ENCODE assay signal across 19 mouse cellular contexts in genomic region chr19:41686194-41686593, GRCm38 (mm10). TPM values are rescaled to one million over a fixed set of nuclear protein-coding genes. Genes with fewer than 3 reads are reported as not detected.
DNase-seq lines count a peak whose midpoint lies in the region; ATAC-seq and TF ChIP-seq lines count a peak whose summit lies in the region.
"Had no signal": no experiment of that assay in that cellular context is flagged by ENCODE, and none has a peak within 500 bp of the region (broad histone marks: within the 10 kb centered on the region; RNA-seq: fewer than 3 reads in every experiment).

No protein-coding gene starts in this region.

- WGBS in forebrain, postnatal 0 days = 89% methylated on average over 2 of the region's 2 CpGs
- WGBS in forebrain, embryonic 11.5 days = 89% methylated on average over 2 of the region's 2 CpGs
- 79% methylated on average over 2 of the region's 2 CpGs for WGBS in liver, postnatal 0 days (ENCODE audit: insufficient replicate concordance)

- TF ChIP-seq POLR2A in cortical plate, adult 2 months (IDR thresholded peaks at IDR 0.05; ENCODE audit: extremely low read depth, insufficient read depth, low read length) = no peak

- no peak overlapping the region for H3K4me3 ChIP-seq in forebrain, postnatal 0 days (ENCODE audit: low read depth, low read length)
- no peak overlapping the region for H3K4me3 ChIP-seq in forebrain, embryonic 11.5 days (ENCODE audit: low read depth, low read length)
- no peak overlapping the region for H3K4me3 ChIP-seq in liver, postnatal 0 days (ENCODE audit: low read depth, low read length)
- H3K4me3 ChIP-seq in cortical plate, adult 2 months (ENCODE audit: insufficient read depth, low read length) = no peak overlapping the region
- H3K4me3 ChIP-seq: forebrain, embryonic 13.5 days; heart, embryonic 10.5 days; kidney, embryonic 15.5 days; lung, embryonic 15.5 days; neural tube, embryonic 13.5 days had no signal

- H3K36me3 ChIP-seq in forebrain, postnatal 0 days (ENCODE audit: insufficient read depth) = no peaks in the 10 kb centered on the region
- H3K36me3 ChIP-seq in forebrain, embryonic 11.5 days (ENCODE audit: control insufficient read depth, insufficient read depth, low read length) = no peaks in the 10 kb centered on the region
- H3K36me3 ChIP-seq in liver, postnatal 0 days (replicated peaks; ENCODE audit: insufficient read depth, low read length) = no peaks in the 10 kb centered on the region
- H3K36me3 ChIP-seq: heart, embryonic 10.5 days; kidney, embryonic 15.5 days; lung, embryonic 15.5 days; neural tube, embryonic 13.5 days had no signal

- no peak overlapping the region for H3K9ac ChIP-seq in forebrain, postnatal 0 days
- no peak overlapping the region for H3K9ac ChIP-seq in forebrain, embryonic 11.5 days (ENCODE audit: low read length)
- no peak overlapping the region for H3K9ac ChIP-seq in liver, postnatal 0 days (replicated peaks)
- H3K9ac ChIP-seq: forebrain, embryonic 13.5 days; kidney, embryonic 15.5 days; lung, embryonic 15.5 days; neural tube, embryonic 13.5 days had no signal

- H3K27ac ChIP-seq in forebrain, postnatal 0 days (ENCODE audit: low read depth, low read length) = no peak overlapping the region
- no peak overlapping the region for H3K27ac ChIP-seq in forebrain, embryonic 11.5 days (ENCODE audit: low read depth, low read length)
- no peak overlapping the region for H3K27ac ChIP-seq in liver, postnatal 0 days (ENCODE audit: low read depth)
- H3K27ac ChIP-seq in cortical plate, adult 2 months (ENCODE audit: insufficient read depth, low read length) = no peak overlapping the region
- H3K27ac ChIP-seq: heart, embryonic 10.5 days; kidney, embryonic 15.5 days; lung, embryonic 15.5 days had no signal

- H3K4me2 ChIP-seq in forebrain, postnatal 0 days (ENCODE audit: low read depth) = no peak overlapping the region
- no peak overlapping the region for H3K4me2 ChIP-seq in forebrain, embryonic 11.5 days (ENCODE audit: low read depth, low read length, severe bottlenecking)
- no peak overlapping the region for H3K4me2 ChIP-seq in liver, postnatal 0 days (ENCODE audit: low read depth, low read length)
- H3K4me2 ChIP-seq: forebrain, embryonic 13.5 days; kidney, embryonic 15.5 days; lung, embryonic 15.5 days; neural tube, embryonic 13.5 days had no signal

- H3K27me3 ChIP-seq in forebrain, postnatal 0 days (ENCODE audit: insufficient read depth, low read length) = no peaks in the 10 kb centered on the region
- no peaks in the 10 kb centered on the region; the same call in 1 of the 2 replicates for H3K27me3 ChIP-seq in forebrain, embryonic 11.5 days (ENCODE audit: control insufficient read depth, insufficient read depth, low read length)
- no peaks in the 10 kb centered on the region for H3K27me3 ChIP-seq in liver, postnatal 0 days (ENCODE audit: insufficient read depth, low read length)
- H3K27me3 ChIP-seq: forebrain, embryonic 13.5 days; kidney, embryonic 15.5 days; lung, embryonic 15.5 days had no signal

- no peaks in the 10 kb centered on the region for H3K9me3 ChIP-seq in forebrain, postnatal 0 days (ENCODE audit: low read length)
- H3K9me3 ChIP-seq in forebrain, embryonic 11.5 days (ENCODE audit: control insufficient read depth, low read length) = no peaks in the 10 kb centered on the region
- H3K9me3 ChIP-seq in liver, postnatal 0 days (ENCODE audit: low read length) = no peaks in the 10 kb centered on the region
- H3K9me3 ChIP-seq: forebrain, embryonic 13.5 days; heart, embryonic 10.5 days; kidney, embryonic 15.5 days; lung, embryonic 15.5 days; neural tube, embryonic 13.5 days had no signal

- no peak for ATAC-seq in forebrain, postnatal 0 days
- ATAC-seq in forebrain, embryonic 11.5 days (replicated peaks; ENCODE audit: low FRiP score) = no peak
- ATAC-seq in liver, postnatal 0 days = no peak
- ATAC-seq in cerebellum, adult (ENCODE audit: insufficient number of reproducible peaks, low FRiP score, low TSS enrichment) = no peak
- ATAC-seq: hindbrain, embryonic 16.5 days; Patski had no signal

- no peak for TF ChIP-seq EP300 in liver, postnatal 0 days (IDR thresholded peaks at IDR 0.05; ENCODE audit: low read depth)

- no peak for DNase-seq in forebrain, postnatal 0 days
- no peak for DNase-seq in forebrain, embryonic 11.5 days (ENCODE audit: low spot score)
- no peak for DNase-seq in liver, postnatal 0 days
- no peak for DNase-seq in liver
- peak; percentile 68 for DNase-seq in ES-CJ7 (ENCODE audit: low read depth, low spot score)
- DNase-seq in retina, embryonic 14.5 days (ENCODE audit: low spot score) = no peak
- DNase-seq: cerebellum, adult 8-10 months; embryo, embryonic 11 days; right cerebral cortex, postnatal 4 days had no signal

- peaks cover 30% of the 10 kb centered on the region for H3K4me1 ChIP-seq in forebrain, postnatal 0 days (ENCODE audit: insufficient read depth)
- H3K4me1 ChIP-seq in forebrain, embryonic 11.5 days (replicated peaks; ENCODE audit: control insufficient read depth, insufficient read depth, low read length) = peaks cover 7% of the 10 kb centered on the region; the same call in 1 of the 2 replicates
- no peaks in the 10 kb centered on the region for H3K4me1 ChIP-seq in liver, postnatal 0 days (ENCODE audit: insufficient read depth)
- peaks cover 9% of the 10 kb centered on the region for H3K4me1 ChIP-seq in cortical plate, adult 2 months (ENCODE audit: control insufficient read depth, insufficient read depth, low read length)
- H3K4me1 ChIP-seq: lung, embryonic 15.5 days had no signal

- peak; percentile 36 for TF ChIP-seq CTCF in forebrain, postnatal 0 days (IDR thresholded peaks at IDR 0.05; ENCODE audit: low read depth)
- peak; percentile 51 for TF ChIP-seq CTCF in liver, postnatal 0 days (IDR thresholded peaks at IDR 0.05; ENCODE audit: low read depth)
- TF ChIP-seq CTCF in cortical plate, adult 2 months (IDR thresholded peaks at IDR 0.05; ENCODE audit: extremely low read depth, insufficient read depth, low read length) = 0 out of 2 replicates have a peak, but pooled peaks have one; percentile 7

RNA-seq across cellular contexts. Expression of gene Slit1, which starts 57.3 kb away (rescaled TPM):
- total RNA-seq in forebrain, postnatal 0 days (2014; rRNA removed) = 37.2 and 61.8 TPM in 2 replicates
- polyA plus RNA-seq in forebrain, postnatal 0 days (2015; fragmentation: Nextera tagmentation; extraction: Ambion mirVana) = 8.7 and 13.4 TPM in 2 replicates
- 4.6 and 5.6 TPM in 2 replicates for polyA plus RNA-seq in forebrain, embryonic 11.5 days (2014; fragmentation: Nextera tagmentation; extraction: Ambion mirVana)
- polyA plus RNA-seq in liver, postnatal 0 days (2015; fragmentation: Nextera tagmentation; extraction: Ambion mirVana) = 0.12 and 0.13 TPM in 2 replicates
- 20.3 and 29.9 TPM in 2 replicates for polyA plus RNA-seq in cortical plate, adult 2 months (2012; rRNA removed)
- total RNA-seq: monocyte, adult 5-6 weeks had no signal
